11 mouse cellular contexts compared by ENCODE assay signal in the genomic region with DNA sequence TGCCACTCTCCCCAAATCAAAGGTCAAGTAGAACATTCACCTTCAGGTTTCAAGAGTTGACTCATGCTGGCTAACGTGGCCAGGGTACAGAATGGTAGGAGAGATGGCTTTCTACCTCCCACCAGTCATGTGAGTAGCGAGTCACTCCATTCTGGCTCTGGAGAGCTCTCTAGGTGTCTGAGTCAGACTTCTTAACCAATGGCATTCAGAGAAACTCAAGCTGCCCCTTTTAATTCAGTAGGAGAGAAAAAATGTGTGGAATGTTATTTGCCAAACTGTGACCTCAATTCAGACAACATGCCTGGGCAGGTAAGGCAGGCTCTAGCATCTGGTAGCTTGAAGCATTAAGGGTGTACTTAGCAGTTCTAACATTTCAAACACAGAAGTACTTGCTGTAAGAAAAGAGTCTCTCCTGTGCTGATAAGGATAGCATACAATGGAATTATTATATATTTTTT.
DNase-seq lines count a peak whose midpoint lies in the region; ATAC-seq and TF ChIP-seq lines count a peak whose summit lies in the region.
"Had no signal": no experiment of that assay in that cellular context is flagged by ENCODE, and none has a peak within 500 bp of the region (broad histone marks: within the 10 kb centered on the region; RNA-seq: fewer than 3 reads in every experiment).

No protein-coding gene starts in this region.

- no peak overlapping the region for H3K9ac ChIP-seq in heart, postnatal 0 days (replicated peaks; ENCODE audit: low read depth, low read length)
- no peak overlapping the region for H3K9ac ChIP-seq in embryonic facial prominence, embryonic 12.5 days
- no peak overlapping the region for H3K9ac ChIP-seq in kidney, postnatal 0 days (ENCODE audit: low read depth, low read length)
- no peak overlapping the region for H3K9ac ChIP-seq in stomach, embryonic 15.5 days
- H3K9ac ChIP-seq in forebrain, embryonic 14.5 days (ENCODE audit: low read length) = no peak overlapping the region

- 32% methylated on average over 2 of the region's 2 CpGs for WGBS in heart, postnatal 0 days
- WGBS in embryonic facial prominence, embryonic 12.5 days = 40% methylated on average over 2 of the region's 2 CpGs
- 52% methylated on average over 2 of the region's 2 CpGs for WGBS in kidney, postnatal 0 days
- 40% methylated on average over 2 of the region's 2 CpGs for WGBS in stomach, embryonic 15.5 days
- 56% methylated on average over 2 of the region's 2 CpGs for WGBS in forebrain, embryonic 14.5 days

- no peak overlapping the region for H3K4me3 ChIP-seq in heart, postnatal 0 days (ENCODE audit: low read depth, low read length)
- H3K4me3 ChIP-seq in embryonic facial prominence, embryonic 12.5 days = no peak overlapping the region
- H3K4me3 ChIP-seq in kidney, postnatal 0 days (replicated peaks; ENCODE audit: low read depth, low read length) = no peak overlapping the region
- no peak overlapping the region for H3K4me3 ChIP-seq in stomach, embryonic 15.5 days (replicated peaks)
- no peak overlapping the region for H3K4me3 ChIP-seq in forebrain, embryonic 14.5 days (ENCODE audit: low read depth, low read length)
- H3K4me3 ChIP-seq: megakaryocyte, embryonic 14.5 days had no signal

- DNase-seq in heart, postnatal 0 days (ENCODE audit: low spot score) = peak; percentile 7
- no peak for DNase-seq in heart, postnatal 4 days
- DNase-seq in kidney, postnatal 0 days (ENCODE audit: low spot score) = peak; percentile 64
- DNase-seq in forebrain, embryonic 14.5 days (ENCODE audit: low spot score) = no peak
- no peak for DNase-seq in right cerebral cortex, postnatal 14 days
- no peak for DNase-seq in cerebellum, adult 11-12 months
- DNase-seq: heart, adult 11 months; thymus, adult 18-20 months had no signal

- no peaks in the 10 kb centered on the region for H3K27me3 ChIP-seq in heart, postnatal 0 days (ENCODE audit: control insufficient read depth, insufficient read depth, low read length)
- H3K27me3 ChIP-seq in embryonic facial prominence, embryonic 12.5 days = no peaks in the 10 kb centered on the region
- H3K27me3 ChIP-seq in kidney, postnatal 0 days (ENCODE audit: insufficient read depth, low read length) = no peaks in the 10 kb centered on the region
- no peaks in the 10 kb centered on the region for H3K27me3 ChIP-seq in stomach, embryonic 15.5 days (replicated peaks)
- no peaks in the 10 kb centered on the region for H3K27me3 ChIP-seq in forebrain, embryonic 14.5 days (replicated peaks; ENCODE audit: control insufficient read depth, insufficient read depth, low read length)
- H3K27me3 ChIP-seq: megakaryocyte, embryonic 14.5 days had no signal

- no peak for ATAC-seq in heart, postnatal 0 days (ENCODE audit: insufficient read depth, low read depth)
- peak; percentile 28; the same call in 1 of the 2 replicates for ATAC-seq in embryonic facial prominence, embryonic 12.5 days (ENCODE audit: insufficient number of reproducible peaks, insufficient read depth, low FRiP score, low TSS enrichment)
- ATAC-seq in kidney, postnatal 0 days (replicated peaks; ENCODE audit: low FRiP score, low read depth) = peak; percentile 97
- ATAC-seq in stomach, embryonic 15.5 days (ENCODE audit: insufficient read depth, low FRiP score, low read depth) = peak; percentile 77
- no peak for ATAC-seq in forebrain, embryonic 14.5 days

- H3K4me1 ChIP-seq in heart, postnatal 0 days (ENCODE audit: control insufficient read depth, insufficient read depth) = peaks cover 7% of the 10 kb centered on the region
- H3K4me1 ChIP-seq in embryonic facial prominence, embryonic 12.5 days = no peaks in the 10 kb centered on the region
- H3K4me1 ChIP-seq in kidney, postnatal 0 days (replicated peaks; ENCODE audit: insufficient read depth, low read length) = no peaks in the 10 kb centered on the region
- H3K4me1 ChIP-seq in stomach, embryonic 15.5 days = no peaks in the 10 kb centered on the region
- no peaks in the 10 kb centered on the region for H3K4me1 ChIP-seq in forebrain, embryonic 14.5 days (ENCODE audit: control insufficient read depth, insufficient read depth, low read length)
- H3K4me1 ChIP-seq: megakaryocyte, embryonic 14.5 days had no signal

- H3K36me3 ChIP-seq in heart, postnatal 0 days (replicated peaks; ENCODE audit: control insufficient read depth, insufficient read depth, low read length) = no peaks in the 10 kb centered on the region
- H3K36me3 ChIP-seq in embryonic facial prominence, embryonic 12.5 days = no peaks in the 10 kb centered on the region
- no peaks in the 10 kb centered on the region for H3K36me3 ChIP-seq in kidney, postnatal 0 days (ENCODE audit: insufficient read depth, low read length)
- no peaks in the 10 kb centered on the region for H3K36me3 ChIP-seq in stomach, embryonic 15.5 days
- H3K36me3 ChIP-seq in forebrain, embryonic 14.5 days (ENCODE audit: control insufficient read depth, insufficient read depth, low read length) = no peaks in the 10 kb centered on the region

- H3K27ac ChIP-seq in heart, postnatal 0 days (ENCODE audit: low read depth) = no peak overlapping the region
- no peak overlapping the region for H3K27ac ChIP-seq in embryonic facial prominence, embryonic 12.5 days
- H3K27ac ChIP-seq in kidney, postnatal 0 days = no peak overlapping the region
- no peak overlapping the region for H3K27ac ChIP-seq in stomach, embryonic 15.5 days
- no peak overlapping the region for H3K27ac ChIP-seq in forebrain, embryonic 14.5 days (ENCODE audit: low read depth, low read length)

- H3K9me3 ChIP-seq in heart, postnatal 0 days (replicated peaks; ENCODE audit: control insufficient read depth, low read length) = no peaks in the 10 kb centered on the region
- H3K9me3 ChIP-seq in embryonic facial prominence, embryonic 12.5 days = no peaks in the 10 kb centered on the region
- H3K9me3 ChIP-seq in kidney, postnatal 0 days (replicated peaks; ENCODE audit: low read length) = no peaks in the 10 kb centered on the region
- no peaks in the 10 kb centered on the region for H3K9me3 ChIP-seq in stomach, embryonic 15.5 days
- no peaks in the 10 kb centered on the region for H3K9me3 ChIP-seq in forebrain, embryonic 14.5 days (replicated peaks; ENCODE audit: control insufficient read depth, low read length)
- H3K9me3 ChIP-seq: megakaryocyte, embryonic 14.5 days had no signal

- no peak for TF ChIP-seq CTCF in heart, postnatal 0 days (IDR thresholded peaks at IDR 0.05; ENCODE audit: low read depth)
- no peak for TF ChIP-seq CTCF in kidney, postnatal 0 days (IDR thresholded peaks at IDR 0.05; ENCODE audit: low read depth)

- no peak for TF ChIP-seq EP300 in heart, postnatal 0 days (IDR thresholded peaks at IDR 0.05; ENCODE audit: low read depth)

- no peak overlapping the region for H3K4me2 ChIP-seq in heart, postnatal 0 days (ENCODE audit: low read depth, low read length)
- no peak overlapping the region for H3K4me2 ChIP-seq in embryonic facial prominence, embryonic 12.5 days (replicated peaks)
- H3K4me2 ChIP-seq in kidney, postnatal 0 days (ENCODE audit: low read length) = no peak overlapping the region
- no peak overlapping the region for H3K4me2 ChIP-seq in stomach, embryonic 15.5 days
- no peak overlapping the region for H3K4me2 ChIP-seq in forebrain, embryonic 14.5 days (ENCODE audit: low read length)

Comparison
In these comparisons a context has a peak if more than half of its experiments do, and no peak if none do; other contexts are left out.
1. DNase-seq: peak in heart, postnatal 0 days (single experiment) and kidney, postnatal 0 days (single experiment); none in heart, postnatal 4 days (single experiment), forebrain, embryonic 14.5 days (single experiment), right cerebral cortex, postnatal 14 days (single experiment) and cerebellum, adult 11-12 months (single experiment).
2. ATAC-seq: peak in embryonic facial prominence, embryonic 12.5 days (single experiment), kidney, postnatal 0 days (single experiment) and stomach, embryonic 15.5 days (single experiment); none in heart, postnatal 0 days (single experiment) and forebrain, embryonic 14.5 days (single experiment).